26 mouse cellular contexts compared by ENCODE assay signal in the genomic region with DNA sequence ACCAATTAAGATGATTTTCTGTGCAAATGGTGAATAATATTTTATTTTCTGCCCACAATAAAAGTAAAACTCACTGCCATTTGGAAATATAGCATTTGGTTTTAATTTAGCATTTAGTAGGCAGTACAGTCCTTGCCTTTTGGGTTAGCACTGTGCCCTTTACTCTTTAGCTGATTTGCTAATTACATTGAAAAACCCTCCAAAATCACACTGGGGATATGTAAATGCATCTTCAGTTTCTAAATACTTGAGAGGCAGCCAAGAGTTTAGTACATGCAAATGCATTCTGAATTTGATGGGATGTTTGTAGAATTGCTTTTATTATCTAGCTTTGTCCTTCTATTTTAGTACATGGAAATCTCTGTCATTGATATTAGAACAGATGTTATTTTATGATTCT.
DNase-seq lines count a peak whose midpoint lies in the region; ATAC-seq lines count a peak whose summit lies in the region.
"Had no signal": no experiment of that assay in that cellular context is flagged by ENCODE, and none has a peak within 500 bp of the region (broad histone marks: within the 10 kb centered on the region; RNA-seq: fewer than 3 reads in every experiment).

No protein-coding gene starts in this region.

- H3K27ac ChIP-seq in forebrain, embryonic 14.5 days (ENCODE audit: low read depth, low read length), result no peak overlapping the region
- no peak overlapping the region for H3K27ac ChIP-seq in forebrain, embryonic 12.5 days
- H3K27ac ChIP-seq in midbrain, embryonic 14.5 days (replicated peaks; ENCODE audit: low read depth, low read length), result no peak overlapping the region
- H3K27ac ChIP-seq in midbrain, embryonic 11.5 days (ENCODE audit: low read depth, low read length), result no peak overlapping the region
- no peak overlapping the region for H3K27ac ChIP-seq in forebrain, embryonic 16.5 days (ENCODE audit: low read length)
- H3K27ac ChIP-seq: embryonic facial prominence, embryonic 13.5 days; heart, embryonic 15.5 days; hindbrain, embryonic 10.5 days; hindbrain, embryonic 14.5 days had no signal

- DNase-seq in forebrain, embryonic 14.5 days (ENCODE audit: low spot score), result peak; percentile 57
- DNase-seq in midbrain, embryonic 14.5 days, result peak; percentile 34
- no peak for DNase-seq in midbrain, embryonic 11.5 days (ENCODE audit: low spot score, missing footprints)
- DNase-seq in kidney, adult 11 months, result no peak
- DNase-seq: adrenal gland, adult 8-10 months; adrenal gland, postnatal 25 days; cerebellum, adult 11 months; cerebellum, adult 2 months; cerebellum, adult 9-11 months; cerebellum, postnatal 25 days; gastrocnemius, postnatal 25 days; heart, adult 18-20 months; heart, postnatal 10 days; heart, postnatal 36 days; kidney, adult 8-10 months had no signal

- no peaks in the 10 kb centered on the region for H3K4me1 ChIP-seq in forebrain, embryonic 14.5 days (ENCODE audit: control insufficient read depth, insufficient read depth, low read length)
- H3K4me1 ChIP-seq in forebrain, embryonic 12.5 days, result no peaks in the 10 kb centered on the region
- no peaks in the 10 kb centered on the region for H3K4me1 ChIP-seq in midbrain, embryonic 14.5 days (ENCODE audit: control insufficient read depth, insufficient read depth, low read length)
- H3K4me1 ChIP-seq in midbrain, embryonic 11.5 days (ENCODE audit: control insufficient read depth, insufficient read depth, low read length), result no peaks in the 10 kb centered on the region
- H3K4me1 ChIP-seq in forebrain, embryonic 16.5 days (replicated peaks; ENCODE audit: control insufficient read depth, insufficient read depth, low read length), result no peaks in the 10 kb centered on the region
- H3K4me1 ChIP-seq: embryonic facial prominence, embryonic 13.5 days; heart, embryonic 12.5 days; heart, embryonic 15.5 days; hindbrain, embryonic 10.5 days had no signal

- 0 out of 2 replicates have a peak, but pooled peaks have one; percentile 42 for ATAC-seq in forebrain, embryonic 14.5 days
- ATAC-seq in forebrain, embryonic 12.5 days (ENCODE audit: low FRiP score), result no peak
- ATAC-seq in midbrain, embryonic 14.5 days (ENCODE audit: low FRiP score, low TSS enrichment), result no peak
- ATAC-seq in midbrain, embryonic 11.5 days (ENCODE audit: low FRiP score), result no peak
- ATAC-seq in forebrain, embryonic 16.5 days, result peak; percentile 90
- no peak for ATAC-seq in megakaryocyte-erythroid progenitor cell, adult 5-6 weeks (replicated peaks; ENCODE audit: low FRiP score, low TSS enrichment, poor library complexity, severe bottlenecking)
- ATAC-seq: activated CD4-positive, CD25-positive, alpha-beta regulatory T cell, adult 4 months; CD4-positive, CD25-positive, alpha-beta regulatory T cell, adult 4 months; intestine, postnatal 0 days had no signal

- H3K4me3 ChIP-seq in forebrain, embryonic 14.5 days (ENCODE audit: low read depth, low read length), result no peak overlapping the region
- H3K4me3 ChIP-seq in forebrain, embryonic 12.5 days (replicated peaks), result no peak overlapping the region
- no peak overlapping the region for H3K4me3 ChIP-seq in midbrain, embryonic 14.5 days (replicated peaks; ENCODE audit: low read depth, low read length)
- H3K4me3 ChIP-seq in midbrain, embryonic 11.5 days (ENCODE audit: low read depth, low read length), result no peak overlapping the region
- H3K4me3 ChIP-seq in forebrain, embryonic 16.5 days (replicated peaks; ENCODE audit: low read length), result no peak overlapping the region
- H3K4me3 ChIP-seq: embryonic facial prominence, embryonic 13.5 days; heart, embryonic 12.5 days; heart, embryonic 15.5 days; hindbrain, embryonic 10.5 days had no signal

- no peaks in the 10 kb centered on the region for H3K9me3 ChIP-seq in forebrain, embryonic 14.5 days (replicated peaks; ENCODE audit: control insufficient read depth, low read length)
- H3K9me3 ChIP-seq in forebrain, embryonic 12.5 days, result no peaks in the 10 kb centered on the region
- no peaks in the 10 kb centered on the region for H3K9me3 ChIP-seq in midbrain, embryonic 14.5 days (ENCODE audit: control insufficient read depth, low read length)
- H3K9me3 ChIP-seq in midbrain, embryonic 11.5 days (ENCODE audit: control insufficient read depth, low read length), result no peaks in the 10 kb centered on the region
- H3K9me3 ChIP-seq in forebrain, embryonic 16.5 days (ENCODE audit: control insufficient read depth, low read length), result no peaks in the 10 kb centered on the region
- H3K9me3 ChIP-seq: embryonic facial prominence, embryonic 13.5 days; heart, embryonic 12.5 days; heart, embryonic 15.5 days; hindbrain, embryonic 10.5 days had no signal

- no peaks in the 10 kb centered on the region for H3K27me3 ChIP-seq in forebrain, embryonic 14.5 days (replicated peaks; ENCODE audit: control insufficient read depth, insufficient read depth, low read length)
- no peaks in the 10 kb centered on the region for H3K27me3 ChIP-seq in forebrain, embryonic 12.5 days
- no peaks in the 10 kb centered on the region for H3K27me3 ChIP-seq in midbrain, embryonic 14.5 days (ENCODE audit: control insufficient read depth, insufficient read depth, low read length)
- H3K27me3 ChIP-seq in midbrain, embryonic 11.5 days (ENCODE audit: control insufficient read depth, insufficient read depth, low read length), result no peaks in the 10 kb centered on the region
- no peaks in the 10 kb centered on the region for H3K27me3 ChIP-seq in forebrain, embryonic 16.5 days (replicated peaks; ENCODE audit: control insufficient read depth, insufficient read depth, low read length)
- H3K27me3 ChIP-seq: embryonic facial prominence, embryonic 13.5 days; heart, embryonic 12.5 days; heart, embryonic 15.5 days had no signal

- H3K9ac ChIP-seq in forebrain, embryonic 14.5 days (ENCODE audit: low read length), result no peak overlapping the region
- no peak overlapping the region for H3K9ac ChIP-seq in forebrain, embryonic 12.5 days
- no peak overlapping the region for H3K9ac ChIP-seq in midbrain, embryonic 14.5 days (replicated peaks; ENCODE audit: low read length)
- no peak overlapping the region for H3K9ac ChIP-seq in midbrain, embryonic 11.5 days (ENCODE audit: low read length)
- H3K9ac ChIP-seq in forebrain, embryonic 16.5 days (replicated peaks; ENCODE audit: low read depth, low read length), result no peak overlapping the region
- H3K9ac ChIP-seq: embryonic facial prominence, embryonic 13.5 days; heart, embryonic 12.5 days; heart, embryonic 15.5 days; hindbrain, embryonic 14.5 days had no signal

- H3K36me3 ChIP-seq in forebrain, embryonic 14.5 days (ENCODE audit: control insufficient read depth, insufficient read depth, low read length), result no peaks in the 10 kb centered on the region
- H3K36me3 ChIP-seq in forebrain, embryonic 12.5 days (replicated peaks), result no peaks in the 10 kb centered on the region
- no peaks in the 10 kb centered on the region for H3K36me3 ChIP-seq in midbrain, embryonic 14.5 days (ENCODE audit: control insufficient read depth, insufficient read depth, low read length)
- H3K36me3 ChIP-seq in midbrain, embryonic 11.5 days (ENCODE audit: control insufficient read depth, insufficient read depth, low read length), result no peaks in the 10 kb centered on the region
- H3K36me3 ChIP-seq in forebrain, embryonic 16.5 days (ENCODE audit: control insufficient read depth, insufficient read depth), result no peaks in the 10 kb centered on the region
- H3K36me3 ChIP-seq: embryonic facial prominence, embryonic 13.5 days; heart, embryonic 12.5 days; heart, embryonic 15.5 days; hindbrain, embryonic 10.5 days had no signal

- no peak overlapping the region for H3K4me2 ChIP-seq in forebrain, embryonic 14.5 days (ENCODE audit: low read length)
- no peak overlapping the region for H3K4me2 ChIP-seq in forebrain, embryonic 12.5 days
- no peak overlapping the region for H3K4me2 ChIP-seq in midbrain, embryonic 14.5 days (ENCODE audit: low read length)
- H3K4me2 ChIP-seq in midbrain, embryonic 11.5 days, result no peak overlapping the region
- no peak overlapping the region for H3K4me2 ChIP-seq in forebrain, embryonic 16.5 days (ENCODE audit: low read length)
- H3K4me2 ChIP-seq: embryonic facial prominence, embryonic 13.5 days; heart, embryonic 12.5 days; heart, embryonic 15.5 days; hindbrain, embryonic 14.5 days had no signal

Comparison
In these comparisons a context has a peak if more than half of its experiments do, and no peak if none do; other contexts are left out.
1. ATAC-seq: peak in forebrain, embryonic 14.5 days (single experiment) and forebrain, embryonic 16.5 days (single experiment); none in forebrain, embryonic 12.5 days (single experiment), midbrain, embryonic 14.5 days (single experiment), midbrain, embryonic 11.5 days (single experiment) and megakaryocyte-erythroid progenitor cell, adult 5-6 weeks (single experiment).
2. DNase-seq: peak in forebrain, embryonic 14.5 days (single experiment) and midbrain, embryonic 14.5 days (single experiment); none in midbrain, embryonic 11.5 days (single experiment) and kidney, adult 11 months (single experiment).